Mouse (Mus musculus) right cerebral cortex, adult 2 months (tissue): ENCODE measurements around the gene Olfr129.

ENCODE experiments used
- DNase-seq, 2 experiments: peaks; one replicate each; pipeline ENCODE4 v3.0.0; 2021 to 2022; ENCODE audit warnings: low spot score in 2 of 2

Gene Olfr129

GRCm38 (mm10) chr17:38059979-38060378, at the start of gene Olfr129:
Gene Olfr129, minus strand, starts transcription at chr17:38060079.
- no peak for DNase-seq

- no peak for DNase-seq
Observed at GRCm38 (mm10) chr17:38088593-38088992, 28.7 kb upstream of the Olfr129 start, which contains the start of gene Olfr131. Gene Olfr131, minus strand, starts transcription at chr17:38088693.

GRCm38 (mm10) chr17:38082364-38082763, 22.5 kb upstream of the Olfr129 start:
- DNase-seq: no peak

- no peak for DNase-seq
Observed at GRCm38 (mm10) chr17:38063621-38064020, 3.7 kb upstream of the Olfr129 start, which contains the start of gene Olfr130. Gene Olfr130, plus strand, starts transcription at chr17:38063921.

GRCm38 (mm10) chr17:38026297-38026696, 33.6 kb downstream of the Olfr129 start:
- DNase-seq: no peak

- DNase-seq: no peak
Observed at GRCm38 (mm10) chr17:38016341-38016740, 43.5 kb downstream of the Olfr129 start.

GRCm38 (mm10) chr17:38004996-38005395, 54.9 kb downstream of the Olfr129 start:
- no peak for DNase-seq
